Mouse (Mus musculus) hindbrain, embryonic 11.5 days (tissue): ENCODE results near the gene Slc17a8. TPM values are rescaled to one million over a fixed set of nuclear protein-coding genes. Genes with fewer than 3 reads are reported as not detected.
A peak's percentile ranks its signal among the peaks of the same experiment; 100 is the strongest.

Source experiments
- ATAC-seq: fragments of 200-750 bp; cut with Nextera tagmentation; 2 replicates; pipeline ENCODE4 v1.8.0; 2017; ENCODE audit warnings: mild to moderate bottlenecking, moderate TSS enrichment, moderate library complexity; ENCODE audit not compliant: low FRiP score
- DNase-seq: peaks from one replicate; pipeline ENCODE4 v3.0.0-alpha.2; 2015; ENCODE audit warnings: low spot score
- H3K27ac ChIP-seq: fragments of 300-500 bp; sonication (generic); 2 replicates; pipeline ENCODE4 v1.5.1; 2014; ENCODE audit warnings: mild to moderate bottlenecking, low read depth, low read length
- H3K27me3 ChIP-seq: fragments of 300-500 bp; sonication (generic); 2 replicates; pipeline ENCODE4 v1.6.1; 2014; ENCODE audit warnings: mild to moderate bottlenecking, low read length, moderate library complexity, mixed read lengths; ENCODE audit not compliant: control insufficient read depth, insufficient read depth
- H3K36me3 ChIP-seq: fragments of 300-500 bp; sonication (generic); 2 replicates; pipeline ENCODE4 v1.6.1; 2014; ENCODE audit warnings: mild to moderate bottlenecking, low read length, moderate library complexity, mixed read lengths; ENCODE audit not compliant: control insufficient read depth, insufficient read depth
- H3K4me1 ChIP-seq: fragments of 300-500 bp; sonication (generic); replicated peaks from 2 replicates; pipeline ENCODE4 v1.6.1; 2014; ENCODE audit warnings: low read length, mixed read lengths; ENCODE audit not compliant: control insufficient read depth, insufficient read depth
- H3K4me2 ChIP-seq: fragments of 300-500 bp; sonication (generic); replicated peaks from 2 replicates; pipeline ENCODE4 v1.6.1; 2014; ENCODE audit warnings: mild to moderate bottlenecking, low read depth, low read length
- H3K4me3 ChIP-seq: fragments of 300-500 bp; sonication (generic); 2 replicates; pipeline ENCODE4 v1.5.1; 2014; ENCODE audit warnings: low read depth, low read length
- H3K9ac ChIP-seq: fragments of 300-500 bp; sonication (generic); 2 replicates; pipeline ENCODE4 v1.6.1; 2014; ENCODE audit warnings: low read depth, low read length
- H3K9me3 ChIP-seq: fragments of 300-500 bp; sonication (generic); 2 replicates; pipeline ENCODE4 v1.6.1; 2016; ENCODE audit warnings: low read length; ENCODE audit not compliant: control insufficient read depth
- WGBS: fragments of 180-500 bp; shearing (Covaris S2); extraction: QIAGEN DNeasy Blood & Tissue Kit; methylation state at CpG from one replicate; pipeline ENCODE4 v1.1.7; 2014; 5-methylcytosine and 5-hydroxymethylcytosine counted together
- polyA plus RNA-seq: library from polyadenylated mRNA; unstranded; fragments of >200 nt; fragmentation: Nextera tagmentation; extraction: Ambion mirVana; gene quantifications from 2 replicates; pipeline ENCODE4 v1.2.1, GENCODE M21; 2014

Slc17a8 gene
- polyA plus RNA-seq, 1 experiment from 2014 or later: 2.0 TPM

DNA sequence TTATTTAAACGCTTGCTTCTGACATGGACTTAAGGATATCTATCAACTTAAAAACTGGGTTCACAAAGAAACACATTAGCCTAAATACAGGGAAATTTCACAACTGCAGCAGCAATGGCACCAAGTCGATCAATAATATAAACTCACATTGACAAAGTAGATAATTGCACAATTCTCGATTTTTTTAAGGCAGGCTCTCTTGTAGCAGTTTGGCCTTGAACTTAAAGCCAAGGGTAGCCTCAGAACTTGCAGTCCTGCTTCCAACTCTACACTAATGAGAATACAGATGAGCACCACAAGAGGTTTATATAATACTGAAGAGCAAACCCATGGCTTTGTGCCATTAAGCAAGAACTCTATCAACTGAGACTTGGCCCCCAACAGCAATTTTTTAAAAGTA, 15.9 kb upstream of the Slc17a8 start:
- ATAC-seq: no peak
- H3K4me3 ChIP-seq: no peak overlapping the region
- no peak overlapping the region for H3K9ac ChIP-seq
- 90% methylated on average over 3 of the region's 3 CpGs for WGBS
- no peak overlapping the region for H3K27ac ChIP-seq
- H3K4me2 ChIP-seq: no peak overlapping the region
- H3K4me1 ChIP-seq: no peaks in the 10 kb centered on the region
- DNase-seq: no peak
- H3K36me3 ChIP-seq: no peaks in the 10 kb centered on the region
- H3K27me3 ChIP-seq: no peaks in the 10 kb centered on the region
- no peaks in the 10 kb centered on the region for H3K9me3 ChIP-seq

DNA sequence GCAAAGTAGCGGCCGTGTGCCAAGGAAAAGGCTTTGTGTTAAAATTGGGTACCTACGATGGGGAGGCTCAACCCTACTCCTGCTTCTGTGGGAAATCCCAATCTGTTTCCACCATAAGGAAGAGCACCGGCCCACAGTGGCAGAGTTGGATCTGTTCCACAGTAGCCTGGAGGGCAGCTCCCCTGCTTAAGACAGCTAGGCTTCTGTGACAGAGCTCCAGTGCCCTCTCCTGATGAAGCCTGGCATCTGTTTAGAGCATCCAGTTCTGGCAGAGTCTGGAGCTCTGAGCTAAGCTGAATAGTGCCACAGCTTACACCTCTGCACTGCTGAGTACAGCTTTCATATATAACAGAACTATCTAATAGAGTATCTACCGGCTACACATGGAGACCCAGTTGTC, 14.0 kb upstream of the Slc17a8 start:
- Histone ChIP-seq H3K4me3 (no peak overlapping the region), H3K27ac (no peak overlapping the region), H3K4me1 (no peaks in the 10 kb centered on the region), H3K36me3 (no peaks in the 10 kb centered on the region), H3K9me3 (no peaks in the 10 kb centered on the region), H3K27me3 (no peaks in the 10 kb centered on the region), H3K4me2 (no peak overlapping the region), H3K9ac (no peak overlapping the region)
- 84% methylated on average over 5 of the region's 5 CpGs for WGBS
- no peak for DNase-seq
- ATAC-seq: no peak

DNA sequence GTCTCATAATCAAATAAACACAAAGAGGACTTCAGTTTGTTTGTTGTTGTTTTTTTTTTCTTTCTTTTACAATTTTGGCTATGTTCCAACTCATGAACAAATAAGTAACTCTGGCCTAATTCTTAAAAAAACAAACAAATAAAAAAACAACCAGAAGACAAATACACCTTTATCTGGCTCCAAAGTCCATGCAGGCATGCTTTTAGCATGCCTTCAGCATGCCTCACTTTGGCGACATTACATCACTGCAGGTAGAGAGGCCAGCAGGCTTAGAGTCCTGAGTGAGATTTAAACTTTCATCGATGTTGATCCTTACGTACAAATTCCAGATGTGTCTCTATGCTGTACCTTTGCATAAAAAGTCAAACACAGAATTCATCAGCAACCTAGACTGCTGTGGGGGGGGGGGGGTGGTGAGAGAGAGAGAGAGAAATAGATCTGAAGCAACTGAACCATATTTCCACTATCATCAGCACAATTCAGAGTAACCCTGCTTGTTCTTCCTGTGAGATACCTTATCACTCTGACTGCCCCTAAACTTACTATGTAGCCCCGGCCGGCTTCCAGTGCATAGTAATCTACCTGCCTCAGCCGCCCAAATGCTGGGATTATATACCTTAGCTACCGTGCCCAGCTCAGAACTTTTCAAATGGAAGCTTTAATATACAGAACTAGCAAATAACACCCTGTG, 12.8 kb upstream of the Slc17a8 start:
- Histone ChIP-seq H3K4me1 (no peaks in the 10 kb centered on the region), H3K4me2 (no peak overlapping the region), H3K27ac (no peak overlapping the region), H3K27me3 (no peaks in the 10 kb centered on the region), H3K36me3 (no peaks in the 10 kb centered on the region), H3K9ac (no peak overlapping the region), H3K4me3 (no peak overlapping the region), H3K9me3 (no peaks in the 10 kb centered on the region)
- ATAC-seq (no peak), DNase-seq (no peak)
- WGBS: 90% methylated on average over 7 of the region's 7 CpGs

DNA sequence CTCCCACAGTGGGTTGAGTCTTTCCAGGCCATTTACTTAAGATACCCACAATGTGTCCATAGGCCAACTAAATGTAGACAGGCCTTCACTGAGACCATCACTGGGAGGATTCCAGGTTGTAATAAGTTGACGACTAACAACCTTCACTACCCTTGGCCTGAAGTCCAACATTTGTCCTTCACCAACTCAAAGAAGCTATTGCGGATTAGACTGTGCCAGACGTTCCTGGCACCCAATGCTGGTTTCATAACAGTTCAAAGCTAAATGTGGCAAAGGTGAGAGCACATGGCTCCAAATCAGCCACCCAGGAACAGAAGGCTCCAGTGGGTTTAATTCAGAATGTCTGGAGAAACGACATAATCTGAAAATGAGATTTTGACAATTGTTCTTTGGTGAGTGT, 12.1 kb upstream of the Slc17a8 start:
- no peak overlapping the region for H3K9ac ChIP-seq
- no peak overlapping the region for H3K4me3 ChIP-seq
- WGBS: 93% methylated on average over 4 of the region's 4 CpGs
- no peaks in the 10 kb centered on the region for H3K36me3 ChIP-seq
- H3K4me1 ChIP-seq: no peaks in the 10 kb centered on the region
- DNase-seq: no peak
- no peak for ATAC-seq
- no peaks in the 10 kb centered on the region for H3K27me3 ChIP-seq
- no peak overlapping the region for H3K27ac ChIP-seq
- no peaks in the 10 kb centered on the region for H3K9me3 ChIP-seq
- no peak overlapping the region for H3K4me2 ChIP-seq

DNA sequence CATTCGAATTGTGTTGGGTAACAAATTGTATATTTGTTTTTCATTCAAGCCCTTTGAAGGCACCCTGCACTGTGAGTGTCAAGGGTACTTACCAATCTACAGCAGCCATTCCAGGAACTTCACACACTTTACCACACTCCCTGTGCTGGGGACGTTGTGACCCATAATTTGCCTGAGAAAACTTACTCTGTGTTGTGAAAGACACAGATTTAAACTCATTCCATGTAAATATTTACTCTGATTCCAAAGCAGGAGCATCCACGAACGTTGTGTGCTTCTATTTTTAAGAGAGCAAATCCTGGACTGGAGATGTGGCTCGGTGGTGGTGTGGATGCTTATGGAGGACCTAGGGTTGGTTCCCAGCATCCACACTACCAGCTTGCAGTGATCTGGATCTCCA, 10.8 kb upstream of the Slc17a8 start:
- H3K4me3 ChIP-seq: no peak overlapping the region
- no peaks in the 10 kb centered on the region for H3K27me3 ChIP-seq
- 71% methylated on average over 5 of the region's 5 CpGs for WGBS
- no peak overlapping the region for H3K27ac ChIP-seq
- H3K9ac ChIP-seq: no peak overlapping the region
- no peaks in the 10 kb centered on the region for H3K9me3 ChIP-seq
- DNase-seq: no peak
- H3K36me3 ChIP-seq: no peaks in the 10 kb centered on the region
- no peak overlapping the region for H3K4me2 ChIP-seq
- H3K4me1 ChIP-seq: no peaks in the 10 kb centered on the region
- ATAC-seq: no peak

DNA sequence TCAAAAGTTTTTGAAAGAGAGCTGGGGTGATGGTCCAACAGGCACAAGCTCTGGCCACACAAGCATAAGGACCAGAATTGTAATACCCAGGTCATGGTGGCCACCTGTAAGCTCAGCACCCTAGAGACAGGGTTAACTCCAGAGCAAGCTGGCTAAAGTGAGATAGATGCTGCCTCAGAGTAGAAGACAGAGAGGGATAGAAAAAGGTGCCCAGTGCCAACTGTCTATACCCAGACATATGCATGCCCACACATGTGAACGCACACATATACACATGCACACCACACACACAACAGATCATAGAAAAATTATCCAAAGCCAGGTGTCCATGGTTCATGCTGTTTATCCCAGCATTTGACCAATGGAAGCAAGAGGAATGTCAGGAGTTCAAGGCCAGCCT, 9.5 kb upstream of the Slc17a8 start:
- Histone ChIP-seq H3K4me1 (no peaks in the 10 kb centered on the region), H3K4me2 (no peak overlapping the region), H3K36me3 (no peaks in the 10 kb centered on the region), H3K9me3 (no peaks in the 10 kb centered on the region), H3K27ac (no peak overlapping the region), H3K4me3 (no peak overlapping the region), H3K9ac (no peak overlapping the region), H3K27me3 (no peaks in the 10 kb centered on the region)
- ATAC-seq (no peak), DNase-seq (no peak)
- WGBS: 100% methylated on average over 1 of the region's 1 CpGs

DNA sequence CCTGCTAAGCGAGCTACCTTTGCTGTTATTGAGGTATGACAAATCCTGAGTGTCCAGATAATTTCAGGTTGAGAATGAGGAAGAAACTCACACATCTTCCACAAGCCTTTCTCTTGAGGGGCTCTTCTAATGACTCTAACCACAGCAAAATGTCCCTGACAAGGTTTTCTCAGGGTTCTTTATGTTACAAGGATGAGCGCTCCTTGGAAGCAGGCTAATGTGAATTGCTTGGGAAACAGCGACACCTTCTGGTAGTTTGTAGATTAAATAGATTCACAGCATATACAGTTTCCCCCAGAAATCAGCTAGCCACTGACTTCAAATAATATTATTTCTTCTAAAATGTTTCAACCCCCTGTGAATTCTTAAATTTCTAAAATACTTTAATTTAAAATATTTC, 9.0 kb upstream of the Slc17a8 start:
- ATAC-seq: peak; percentile 54; the same call in 1 of the 2 replicates

DNA sequence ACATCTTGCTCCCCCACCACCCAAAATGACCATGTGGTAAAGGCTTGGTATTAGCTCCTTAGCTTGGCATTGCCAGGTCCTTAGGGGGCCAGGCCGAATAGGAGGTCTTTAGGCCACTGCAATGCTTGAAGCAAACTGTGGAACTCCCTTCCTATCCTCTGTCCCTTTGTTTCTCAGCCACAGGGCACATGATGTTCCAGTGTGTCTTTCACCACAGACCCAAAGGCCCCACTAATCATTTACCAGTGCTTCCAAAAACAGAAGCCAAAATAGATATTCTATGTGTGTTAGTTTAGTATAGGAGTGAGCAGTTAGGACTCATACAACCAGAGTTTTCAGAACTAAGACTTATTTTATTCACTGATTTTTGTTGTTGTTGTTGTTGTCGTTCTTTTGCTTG, 5.7 kb upstream of the Slc17a8 start:
- WGBS: 84% methylated on average over 2 of the region's 2 CpGs

More for the DNA sequence above, 9.0 kb upstream of the Slc17a8 start:
- Histone ChIP-seq H3K4me2 (no peak overlapping the region), H3K27ac (no peak overlapping the region), H3K9ac (no peak overlapping the region), H3K4me3 (no peak overlapping the region), H3K9me3 (no peaks in the 10 kb centered on the region), H3K27me3 (no peaks in the 10 kb centered on the region), H3K36me3 (no peaks in the 10 kb centered on the region), H3K4me1 (no peaks in the 10 kb centered on the region)
- 35% methylated on average over 3 of the region's 3 CpGs for WGBS
- DNase-seq: peak; percentile 86

DNA sequence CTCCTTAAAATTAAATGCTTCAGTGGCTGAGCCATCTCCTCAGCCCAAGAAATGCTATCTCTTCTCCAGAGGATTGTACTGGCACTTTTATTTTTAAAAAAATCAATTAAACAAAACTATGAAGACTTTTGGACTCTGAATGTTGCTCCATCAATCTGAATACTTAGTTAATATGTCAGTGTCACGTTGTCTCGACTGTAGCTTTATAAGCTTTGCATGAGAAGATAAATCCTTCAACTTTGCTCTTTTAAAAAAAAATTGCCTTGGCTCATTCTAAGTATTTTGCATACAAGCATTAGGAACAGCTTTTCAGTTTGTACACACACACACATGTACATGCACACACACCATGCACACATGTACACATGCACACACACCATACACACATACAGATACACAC, 3.1 kb upstream of the Slc17a8 start:
- no peaks in the 10 kb centered on the region for H3K4me1 ChIP-seq
- H3K36me3 ChIP-seq: no peaks in the 10 kb centered on the region
- H3K27ac ChIP-seq: no peak overlapping the region
- no peak for DNase-seq
- H3K9me3 ChIP-seq: no peaks in the 10 kb centered on the region
- no peaks in the 10 kb centered on the region; the same call in 1 of the 2 replicates for H3K27me3 ChIP-seq
- H3K4me2 ChIP-seq: no peak overlapping the region
- no peak for ATAC-seq
- no peak overlapping the region for H3K4me3 ChIP-seq
- 97% methylated on average over 2 of the region's 2 CpGs for WGBS
- H3K9ac ChIP-seq: no peak overlapping the region

More for the DNA sequence above, 5.7 kb upstream of the Slc17a8 start:
- ATAC-seq (no peak), DNase-seq (no peak)
- H3K4me1 ChIP-seq: no peaks in the 10 kb centered on the region
- H3K27me3 ChIP-seq: no peaks in the 10 kb centered on the region
- H3K9ac ChIP-seq: no peak overlapping the region
- H3K9me3 ChIP-seq: no peaks in the 10 kb centered on the region
- H3K4me2 ChIP-seq: no peak overlapping the region
- no peak overlapping the region for H3K27ac ChIP-seq
- no peaks in the 10 kb centered on the region for H3K36me3 ChIP-seq
- H3K4me3 ChIP-seq: no peak overlapping the region
